Mouse (Mus musculus) lung, adult 2 months (tissue): Measurements from ENCODE around the gene Tm7sf2.

Experiments
- CTCF ChIP-seq: fragments of 200-500 bp; IDR thresholded peaks from 2 replicates; pipeline ENCODE4 v1.5.1; 2011; ENCODE audit warnings: mild to moderate bottlenecking, low read length, control low read depth; ENCODE audit not compliant: insufficient read depth
- POLR2A ChIP-seq: fragments of 200-500 bp; IDR thresholded peaks from 2 replicates; pipeline ENCODE4 v1.6.1; 2011; ENCODE audit warnings: low read depth, mild to moderate bottlenecking, control low read depth, low read length, borderline replicate concordance; ENCODE audit errors: extremely low read depth

GRCm38 (mm10) chr19:6023059-6023458, 45.1 kb downstream of the Tm7sf2 start:
- TF ChIP-seq CTCF: no peak
- no peak for TF ChIP-seq POLR2A
